Mouse (Mus musculus) layer of hippocampus, adult 9-11 months (tissue): ENCODE measurements around the gene Trim10.

Source experiments
- DNase-seq: peaks from one replicate; pipeline ENCODE4 v3.0.0; 2022

Gene Trim10

GRCm38 (mm10) chr17:36869284-36869954, at the start of gene Trim10:
Gene Trim10 (plus strand): TSS chr17:36869574.
- DNase-seq: no peak

GRCm38 (mm10) chr17:36824005-36824404, 45.4 kb upstream of the Trim10 start:
- DNase-seq: no peak

GRCm38 (mm10) chr17:36825525-36825924, 43.8 kb upstream of the Trim10 start:
- no peak for DNase-seq

- DNase-seq: peak; percentile 91
Observed at GRCm38 (mm10) chr17:36826002-36826401, 43.4 kb upstream of the Trim10 start.

GRCm38 (mm10) chr17:36828488-36828887, 40.9 kb upstream of the Trim10 start:
- no peak for DNase-seq

- DNase-seq: no peak
Observed at GRCm38 (mm10) chr17:36830470-36830869, 38.9 kb upstream of the Trim10 start.

- DNase-seq: no peak
Observed at GRCm38 (mm10) chr17:36832694-36833093, 36.7 kb upstream of the Trim10 start.

GRCm38 (mm10) chr17:36835591-36836426, 33.6 kb upstream of the Trim10 start:
- peak; percentile 47 for DNase-seq

- DNase-seq: no peak
Observed at GRCm38 (mm10) chr17:36836427-36836812, 33.0 kb upstream of the Trim10 start.

- DNase-seq: peak; percentile 96
Observed at GRCm38 (mm10) chr17:36836874-36837647, 32.3 kb upstream of the Trim10 start, which contains the start of gene Trim26. Gene Trim26 (plus strand): TSS chr17:36837134.

GRCm38 (mm10) chr17:36839001-36839400, 30.4 kb upstream of the Trim10 start:
- DNase-seq: no peak

- no peak for DNase-seq
Observed at GRCm38 (mm10) chr17:36839931-36840330, 29.4 kb upstream of the Trim10 start.

GRCm38 (mm10) chr17:36840961-36841445, 28.4 kb upstream of the Trim10 start:
- no peak for DNase-seq

- DNase-seq: no peak
Observed at GRCm38 (mm10) chr17:36843696-36844095, 25.7 kb upstream of the Trim10 start.

- no peak for DNase-seq
Observed at GRCm38 (mm10) chr17:36844286-36844719, 25.1 kb upstream of the Trim10 start.

GRCm38 (mm10) chr17:36844725-36845124, 24.6 kb upstream of the Trim10 start:
- DNase-seq: no peak

- no peak for DNase-seq
Observed at GRCm38 (mm10) chr17:36848911-36849310, 20.5 kb upstream of the Trim10 start.

GRCm38 (mm10) chr17:36849992-36850391, 19.4 kb upstream of the Trim10 start:
- no peak for DNase-seq

- no peak for DNase-seq
Observed at GRCm38 (mm10) chr17:36851200-36851599, 18.2 kb upstream of the Trim10 start.

GRCm38 (mm10) chr17:36851627-36852026, 17.7 kb upstream of the Trim10 start:
- no peak for DNase-seq

- no peak for DNase-seq
Observed at GRCm38 (mm10) chr17:36855484-36855883, 13.9 kb upstream of the Trim10 start.

GRCm38 (mm10) chr17:36856236-36856635, 13.1 kb upstream of the Trim10 start:
- DNase-seq: no peak

GRCm38 (mm10) chr17:36858181-36858580, 11.2 kb upstream of the Trim10 start:
- no peak for DNase-seq
